Mouse (Mus musculus) embryonic fibroblast, embryonic 13.5 days (primary cell): ENCODE data around the gene Tedc2.

Source experiments
- CTCF ChIP-seq: IDR thresholded peaks from 2 replicates; pipeline ENCODE4 v1.5.1; 2011; ENCODE audit warnings: mild to moderate bottlenecking, control low read depth, low read length, moderate library complexity, borderline replicate concordance; ENCODE audit not compliant: insufficient read depth
- POLR2A ChIP-seq: IDR thresholded peaks from 2 replicates; pipeline ENCODE4 v1.6.1; 2011; ENCODE audit warnings: low read depth, mild to moderate bottlenecking, control low read depth, low read length, moderate library complexity

GRCm38 (mm10) chr17:24260516-24260915, 39.9 kb upstream of the Tedc2 start:
- no peak for TF ChIP-seq CTCF
- TF ChIP-seq POLR2A = no peak
